Mouse (Mus musculus): Measurements from ENCODE around the gene Thbs4. TPM values are rescaled to one million over a fixed set of nuclear protein-coding genes. Genes with fewer than 3 reads are reported as not detected.

Gene Thbs4
- 2.5 and 2.7 TPM in 2 replicates for polyA plus RNA-seq (2015; fragmentation: Nextera tagmentation; extraction: Ambion mirVana)

DNA sequence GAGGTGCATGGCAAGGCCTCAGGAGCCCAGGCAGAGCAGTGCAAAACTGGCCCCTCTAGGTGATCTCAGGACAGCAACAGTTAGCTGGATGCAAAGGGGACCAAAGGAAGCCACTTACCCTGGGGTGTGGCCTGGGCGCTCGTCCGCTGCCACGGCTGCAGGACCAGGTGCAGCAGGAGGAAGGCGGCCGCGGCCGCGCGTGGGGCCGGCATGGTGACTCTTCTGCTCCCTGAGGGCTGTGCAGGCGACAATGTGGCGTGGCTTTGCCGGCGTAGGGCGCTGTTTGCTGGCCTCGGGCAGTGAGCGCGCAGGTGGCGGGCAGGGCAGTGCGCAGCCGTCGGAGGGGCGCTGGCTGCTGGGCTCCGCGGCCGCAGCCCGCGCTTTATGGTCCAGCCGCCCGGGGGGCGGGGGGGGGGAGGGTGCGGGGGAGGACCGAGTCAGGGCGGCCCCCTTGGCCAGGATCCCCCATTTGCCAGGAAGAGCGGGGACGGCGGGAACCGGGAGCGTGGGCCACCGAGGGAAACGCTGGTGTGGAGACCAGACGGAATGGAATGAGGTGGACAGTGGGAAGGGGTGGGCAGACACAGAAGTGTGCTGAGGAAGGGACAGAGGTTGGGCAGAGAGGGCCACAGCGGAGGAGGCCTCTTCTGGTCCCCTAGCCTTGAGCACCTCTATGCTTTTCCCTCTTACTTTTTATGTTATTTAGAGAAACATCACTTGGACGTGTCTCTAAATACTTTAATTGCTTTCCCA, at the start of gene Thbs4:
Gene Thbs4, minus strand, starts transcription at position 357 of the 753 bp plus-strand sequence.

Other genes starting within 250 kb of the Thbs4 start
- not detected in 2 replicates for gene Spz1, start 218.6 kb downstream of the Thbs4 start, polyA plus RNA-seq (2015; fragmentation: Nextera tagmentation; extraction: Ambion mirVana)
- 19.9 and 22.2 TPM in 2 replicates for gene Serinc5, start 183.7 kb downstream of the Thbs4 start, polyA plus RNA-seq (2015; fragmentation: Nextera tagmentation; extraction: Ambion mirVana)
- 1.1 and 1.2 TPM in 2 replicates for gene Mtx3, start 49.9 kb upstream of the Thbs4 start, polyA plus RNA-seq (2015; fragmentation: Nextera tagmentation; extraction: Ambion mirVana)